Mouse (Mus musculus) G1E-ER4 (cell line): ENCODE measurements around the gene Catsperz. TPM values are rescaled to one million over a fixed set of nuclear protein-coding genes. Genes with fewer than 3 reads are reported as not detected.

Source experiments
- GATA1 ChIP-seq: IDR thresholded peaks from one replicate; pipeline ENCODE4 v1.8.0; 2012; ENCODE audit warnings: low read length, inconsistent platforms
- polyA plus RNA-seq: library from polyadenylated mRNA; stranded (reverse); fragments of >175 nt; gene quantifications from 2 replicates; pipeline ENCODE4 v1.2.3, GENCODE M21; 2012

The Catsperz gene
- polyA plus RNA-seq, 1 experiment: not detected

- no peak for TF ChIP-seq GATA1
These were observed 11.1 kb upstream of the Catsperz start for GRCm38 (mm10) chr19:6936299-6936698.

DNA sequence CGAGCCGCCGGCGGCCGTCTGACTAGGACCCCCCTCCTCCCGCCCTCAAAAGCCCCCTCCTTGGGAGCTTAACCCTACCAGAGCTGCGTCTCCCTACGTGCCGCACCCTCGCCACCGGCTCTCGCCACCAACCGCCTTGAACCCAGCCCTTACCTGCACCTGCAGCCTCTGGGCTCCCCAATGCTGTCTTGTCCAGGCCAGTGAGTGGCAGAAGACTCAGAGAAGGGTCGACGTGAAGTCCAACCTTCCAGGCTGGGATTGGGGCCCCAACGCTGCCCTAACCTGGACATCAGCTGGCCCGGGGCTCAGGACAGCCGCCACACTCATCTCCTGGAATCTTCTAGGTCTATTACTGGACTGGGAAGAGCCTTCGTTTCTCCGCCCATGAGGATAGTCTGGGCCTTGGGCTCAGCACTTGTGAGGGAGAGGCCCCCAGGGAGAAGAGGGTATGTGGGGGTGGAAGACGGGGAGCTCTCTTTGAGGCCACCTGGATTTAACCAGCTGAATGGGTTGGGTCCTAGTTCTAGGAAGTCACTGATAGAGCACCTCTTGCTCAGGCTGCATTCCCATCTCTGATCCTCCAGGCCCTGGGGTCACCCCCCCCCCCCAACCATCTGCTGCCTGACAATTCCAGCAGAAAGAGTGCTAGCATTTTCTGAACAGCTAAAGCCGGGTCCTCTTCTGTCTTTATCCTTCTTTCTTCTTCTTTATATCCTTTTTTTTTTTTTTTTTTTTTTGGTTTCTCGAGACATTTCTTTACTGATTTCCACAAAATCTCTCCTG, 9.2 kb upstream of the Catsperz start, which contains the start of gene Kcnk4:
Kcnk4 (minus strand) TSS at position 321 of the 783 bp plus-strand sequence.
- no peak for TF ChIP-seq GATA1

GRCm38 (mm10) chr19:6933436-6934194, 8.4 kb upstream of the Catsperz start:
- no peak for TF ChIP-seq GATA1

DNA sequence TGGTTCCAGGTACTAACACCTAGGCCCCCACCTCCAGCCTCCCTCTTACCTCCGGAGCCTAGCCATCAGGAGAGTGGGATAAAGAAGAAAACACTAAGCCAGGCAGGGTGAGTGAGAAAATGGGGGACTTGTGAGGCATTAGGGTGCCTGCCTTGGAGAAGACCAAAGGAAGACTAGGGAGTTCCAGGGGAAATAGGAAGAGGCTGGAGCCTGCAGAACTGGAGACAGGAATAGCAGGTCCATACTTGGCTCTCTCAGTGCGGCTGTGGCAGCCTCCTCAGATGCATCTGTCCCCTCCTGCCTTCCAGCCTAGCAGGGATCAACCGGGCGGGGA, 7.9 kb upstream of the Catsperz start:
- no peak for TF ChIP-seq GATA1

DNA sequence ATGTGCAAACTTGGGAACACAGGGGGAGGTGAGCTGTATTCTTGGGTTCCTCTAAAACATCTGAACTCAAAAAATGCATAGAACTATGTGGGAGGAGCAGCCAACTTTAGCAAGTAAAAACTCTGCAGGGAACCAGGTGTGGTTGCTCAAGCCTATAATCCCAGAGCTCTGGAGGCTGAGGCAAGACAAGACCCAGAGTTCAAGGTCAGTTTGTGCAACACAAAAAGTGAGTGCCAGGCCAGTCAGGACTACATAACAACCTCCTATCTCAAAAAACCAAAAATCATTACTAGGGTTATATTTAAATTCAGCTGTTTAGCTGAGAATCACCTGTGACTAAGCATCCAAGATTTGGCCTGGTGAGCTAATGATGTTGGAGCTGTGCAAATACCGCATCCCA, 6.8 kb upstream of the Catsperz start:
- no peak for TF ChIP-seq GATA1

- no peak for TF ChIP-seq GATA1
These were observed 5.8 kb upstream of the Catsperz start for GRCm38 (mm10) chr19:6931002-6931401.

- no peak for TF ChIP-seq GATA1
These were observed 2.9 kb upstream of the Catsperz start for GRCm38 (mm10) chr19:6928080-6928479.

- TF ChIP-seq GATA1: no peak
These were observed 1.5 kb upstream of the Catsperz start for GRCm38 (mm10) chr19:6926559-6927255.

- no peak for TF ChIP-seq GATA1
These were observed 590 bp upstream of the Catsperz start for GRCm38 (mm10) chr19:6925611-6926329.

- TF ChIP-seq GATA1: no peak
These were observed 496 bp downstream of the Catsperz start for GRCm38 (mm10) chr19:6924461-6925306.

DNA sequence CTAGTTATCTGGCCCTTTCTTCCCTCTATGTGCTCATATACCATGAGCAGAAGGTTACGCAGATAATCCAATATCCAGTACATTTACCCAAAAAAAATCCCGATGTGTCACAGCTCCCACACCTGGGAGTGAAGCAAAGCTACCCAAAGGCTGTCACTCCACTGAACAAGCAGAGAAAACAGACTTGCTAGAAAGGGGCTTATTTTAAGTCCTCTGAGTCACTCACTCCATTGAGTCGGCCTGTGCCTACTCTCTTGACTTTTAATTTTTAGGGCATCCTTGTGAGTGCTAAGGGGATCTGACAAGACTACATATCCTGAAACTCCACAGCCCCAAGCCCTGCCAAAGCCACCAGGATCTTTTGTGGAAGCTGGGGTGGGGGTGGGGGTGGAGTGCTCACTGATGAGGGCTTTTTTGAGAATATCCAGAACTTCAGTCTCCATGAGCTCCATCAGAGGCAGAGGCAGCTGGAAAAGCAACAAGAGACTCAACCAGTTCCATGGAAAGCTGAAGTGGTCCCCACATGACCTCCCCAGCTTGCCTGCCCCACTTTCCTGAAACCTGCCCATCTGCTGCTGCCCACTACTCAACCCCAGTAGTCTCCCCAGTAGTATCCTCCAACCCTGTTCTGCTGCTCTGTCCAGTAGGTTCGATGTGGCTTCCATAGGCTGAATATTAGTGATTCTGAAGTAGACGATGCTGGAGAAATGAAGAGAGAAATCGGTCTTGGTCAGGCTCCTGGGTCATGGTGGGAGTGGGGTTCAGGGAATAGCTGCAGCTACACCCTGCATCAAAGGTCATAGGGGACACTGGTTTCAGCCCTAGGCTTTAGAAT, 2.1 kb downstream of the Catsperz start:
- TF ChIP-seq GATA1: no peak

DNA sequence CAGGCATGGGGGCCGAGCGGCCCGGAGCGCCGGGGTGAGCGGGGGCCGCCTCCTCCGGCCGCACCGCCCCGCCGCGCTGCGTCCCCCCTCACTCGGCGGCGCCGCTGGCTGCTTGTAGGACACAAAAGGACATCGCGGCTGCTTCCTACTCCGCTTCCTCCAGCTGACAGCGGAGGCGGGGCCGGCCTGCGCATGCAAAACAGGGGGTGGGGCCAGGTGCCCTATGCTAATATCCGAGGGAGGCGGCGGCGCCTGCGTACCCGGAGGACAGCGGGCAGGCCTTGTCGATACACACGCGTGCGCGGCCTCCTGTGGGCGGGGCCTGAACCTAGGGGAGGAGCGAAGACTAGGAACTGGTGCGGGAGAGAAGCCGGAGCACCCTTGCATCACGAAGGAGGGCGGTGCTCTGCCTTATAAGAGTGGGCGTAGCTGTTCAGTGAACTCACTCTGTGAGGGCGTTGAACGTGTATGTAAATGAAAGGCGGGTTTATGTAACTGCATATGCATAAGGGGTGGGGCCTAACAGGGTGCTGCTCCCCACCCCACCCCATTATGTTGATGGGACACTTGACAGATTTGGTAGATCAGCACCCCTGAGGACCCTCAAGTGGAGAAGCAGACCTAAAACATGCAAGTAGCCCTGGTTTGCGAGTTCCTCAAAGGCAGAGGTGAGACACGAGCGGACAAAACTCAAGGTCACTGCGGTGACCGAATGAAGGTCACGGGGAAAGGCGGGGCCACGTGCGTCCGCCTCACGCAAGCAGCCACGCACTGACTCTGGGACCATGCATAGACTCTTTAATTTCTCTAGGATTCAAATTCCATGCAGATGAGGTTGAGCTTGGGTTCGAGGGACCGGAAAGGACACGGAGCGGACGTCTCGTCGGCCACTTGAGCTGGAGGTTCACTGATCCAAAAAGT, 3.3 kb downstream of the Catsperz start, which contains the start of gene Esrra:
Esrra (minus strand) TSS at position 167 of the 921 bp plus-strand sequence.
- TF ChIP-seq GATA1: no peak
